Mouse (Mus musculus) G1E-ER4 (cell line): Measurements from ENCODE around the gene Twistnb. TPM values are rescaled to one million over a fixed set of nuclear protein-coding genes. Genes with fewer than 3 reads are reported as not detected.

Experiments
- GATA1 ChIP-seq: IDR thresholded peaks from one replicate; pipeline ENCODE4 v1.8.0; 2012; ENCODE audit warnings: low read length, inconsistent platforms
- polyA plus RNA-seq: library from polyadenylated mRNA; stranded (reverse); fragments of >175 nt; gene quantifications from 2 replicates; pipeline ENCODE4 v1.2.3, GENCODE M21; 2012

Gene Twistnb
- polyA plus RNA-seq, 1 experiment: 17.0 TPM

DNA sequence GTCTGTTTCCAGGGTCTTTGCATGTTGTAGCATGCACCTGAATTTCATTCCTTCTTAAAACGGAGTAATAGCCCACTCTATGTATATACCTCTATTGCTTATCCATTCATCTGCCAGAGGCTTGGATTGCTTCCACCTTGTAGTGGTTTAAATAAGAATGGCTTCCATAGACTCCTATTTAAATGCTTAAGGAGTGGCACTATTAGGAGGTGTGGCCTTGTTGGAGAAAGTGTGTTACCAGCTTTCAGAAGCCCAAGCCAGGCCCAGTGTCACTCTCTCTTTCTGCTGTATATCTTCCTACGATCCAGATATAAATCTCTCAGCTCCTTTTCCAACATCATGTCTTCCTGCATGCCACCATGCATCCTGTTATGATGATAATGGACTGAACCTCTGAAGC lies 53.5 kb downstream of the Twistnb start:
- TF ChIP-seq GATA1: no peak

Other genes with a start within 250 kb of the Twistnb start
- gene Efcab10, start 34.8 kb upstream of the Twistnb start, polyA plus RNA-seq: not detected in 2 replicates